Mouse (Mus musculus) E14TG2a.4 (cell line): Measurements from ENCODE around the gene Rasgef1b.

Experiments used
- H3K27me3 ChIP-seq: 2 replicates; pipeline ENCODE4 v1.6.1; 2014; ENCODE audit warnings: low read length, control low read depth; ENCODE audit not compliant: insufficient read depth
- H3K36me3 ChIP-seq: 2 replicates; pipeline ENCODE4 v1.6.1; 2014; ENCODE audit warnings: low read length, control low read depth; ENCODE audit not compliant: insufficient read depth
- H3K4me1 ChIP-seq: replicated peaks from 2 replicates; pipeline ENCODE4 v1.6.1; 2014; ENCODE audit warnings: low read depth, low read length, control low read depth
- H3K4me3 ChIP-seq: replicated peaks from 2 replicates; pipeline ENCODE4 v1.5.1; 2014; ENCODE audit warnings: mild to moderate bottlenecking, low read length
- H3K9me3 ChIP-seq: 2 replicates; pipeline ENCODE4 v1.6.1; 2014; ENCODE audit warnings: low read length, control low read depth
- CTCF ChIP-seq: conservative IDR thresholded peaks from 2 replicates; pipeline ENCODE4 v1.5.1; 2014; ENCODE audit warnings: low read length
- NANOG ChIP-seq: IDR thresholded peaks from 2 replicates; pipeline ENCODE4 v1.6.1; 2014; ENCODE audit warnings: borderline replicate concordance, low read length, mixed read lengths
- POU5F1 ChIP-seq: IDR thresholded peaks from 2 replicates; pipeline ENCODE4 v1.6.1; 2014; ENCODE audit warnings: low read length, borderline replicate concordance

Rasgef1b gene

DNA sequence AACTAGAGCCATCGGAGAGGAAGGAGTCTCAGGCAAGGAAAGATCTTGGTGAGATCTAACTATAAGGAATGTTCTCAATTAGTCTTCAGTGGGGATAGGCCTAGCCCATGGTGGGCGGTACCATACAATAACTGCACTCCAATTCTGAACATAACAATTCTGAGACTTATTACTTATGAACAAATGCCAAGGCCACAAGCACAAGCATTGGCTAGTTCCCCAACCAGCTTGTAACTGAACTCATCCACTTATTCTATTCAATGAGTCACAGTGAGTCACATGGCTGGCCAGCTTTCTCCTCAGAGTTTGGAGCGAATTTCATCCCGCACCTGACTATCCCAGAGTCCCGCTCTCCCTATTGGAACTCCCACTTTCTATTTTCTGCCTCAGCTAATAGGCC lies 533.4 kb downstream of the Rasgef1b start:
- Histone ChIP-seq H3K9me3 (no peaks in the 10 kb centered on the region), H3K36me3 (no peaks in the 10 kb centered on the region), H3K4me1 (no peaks in the 10 kb centered on the region), H3K27me3 (0 out of 2 replicates have a peak, but pooled peaks cover 2% of the 10 kb centered on the region), H3K4me3 (no peak overlapping the region)
- no peak for TF ChIP-seq POU5F1

GRCm38 (mm10) chr5:99190941-99191800 lies 537.7 kb downstream of the Rasgef1b start:
- 0 out of 2 replicates have a peak, but pooled peaks cover 2% of the 10 kb centered on the region for H3K27me3 ChIP-seq
- H3K4me3 ChIP-seq = no peak overlapping the region
- no peak for TF ChIP-seq NANOG
- TF ChIP-seq CTCF = no peak
- no peak for TF ChIP-seq POU5F1
- peaks cover 21% of the 10 kb centered on the region for H3K9me3 ChIP-seq
- H3K4me1 ChIP-seq = no peaks in the 10 kb centered on the region
- no peaks in the 10 kb centered on the region for H3K36me3 ChIP-seq

GRCm38 (mm10) chr5:99183637-99184036 lies 545.2 kb downstream of the Rasgef1b start:
- Histone ChIP-seq H3K27me3 (no peaks in the 10 kb centered on the region), H3K36me3 (no peaks in the 10 kb centered on the region), H3K4me1 (no peaks in the 10 kb centered on the region), H3K9me3 (peaks cover 12% of the 10 kb centered on the region), H3K4me3 (no peak overlapping the region)
- TF ChIP-seq POU5F1 (no peak), NANOG (no peak), CTCF (no peak)

- Histone ChIP-seq H3K27me3 (no peaks in the 10 kb centered on the region), H3K4me3 (no peak overlapping the region), H3K36me3 (no peaks in the 10 kb centered on the region), H3K9me3 (peaks cover 11% of the 10 kb centered on the region), H3K4me1 (no peaks in the 10 kb centered on the region)
- no peak for TF ChIP-seq CTCF
- TF ChIP-seq POU5F1 = no peak
- no peak for TF ChIP-seq NANOG
These were observed 554.1 kb downstream of the Rasgef1b start for GRCm38 (mm10) chr5:99174608-99175385.

DNA sequence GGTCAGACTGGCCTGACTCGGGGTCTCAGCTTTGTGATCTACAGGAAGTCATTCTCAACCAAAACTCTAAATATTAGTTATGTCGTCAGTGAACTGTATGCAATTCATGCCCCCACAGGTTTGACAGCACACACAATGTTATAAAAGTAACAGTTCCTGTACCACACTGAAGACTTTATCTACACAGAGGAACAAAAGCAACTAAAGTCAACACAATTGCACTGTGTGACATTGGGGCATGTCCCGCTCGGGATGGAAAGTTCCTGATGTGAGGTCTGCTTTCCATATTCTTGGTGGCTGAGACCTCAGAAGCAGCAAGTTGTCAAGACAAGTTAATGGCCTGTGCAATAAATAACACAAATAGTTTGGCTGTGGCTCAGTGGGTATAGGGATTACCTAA lies 559.0 kb downstream of the Rasgef1b start:
- H3K4me1 ChIP-seq = no peaks in the 10 kb centered on the region
- no peaks in the 10 kb centered on the region for H3K27me3 ChIP-seq
- no peaks in the 10 kb centered on the region for H3K9me3 ChIP-seq
- H3K36me3 ChIP-seq = no peaks in the 10 kb centered on the region
- TF ChIP-seq NANOG (no peak), POU5F1 (no peak), CTCF (no peak)
- H3K4me3 ChIP-seq = no peak overlapping the region

- H3K9me3 ChIP-seq = no peaks in the 10 kb centered on the region
- no peaks in the 10 kb centered on the region for H3K4me1 ChIP-seq
- no peaks in the 10 kb centered on the region for H3K36me3 ChIP-seq
- no peaks in the 10 kb centered on the region for H3K27me3 ChIP-seq
- no peak overlapping the region for H3K4me3 ChIP-seq
- TF ChIP-seq CTCF = no peak
- no peak for TF ChIP-seq NANOG
- no peak for TF ChIP-seq POU5F1
These were observed 561.1 kb downstream of the Rasgef1b start for GRCm38 (mm10) chr5:99167767-99168166.
